Mouse (Mus musculus): Measurements from ENCODE around the gene Ddx49. TPM values are rescaled to one million over a fixed set of nuclear protein-coding genes. Genes with fewer than 3 reads are reported as not detected.
A peak's percentile ranks its signal among the peaks of the same experiment; 100 is the strongest.

Ddx49 gene
- polyA plus RNA-seq, 1 experiment from 2014 or later = 40.3 TPM

DNA sequence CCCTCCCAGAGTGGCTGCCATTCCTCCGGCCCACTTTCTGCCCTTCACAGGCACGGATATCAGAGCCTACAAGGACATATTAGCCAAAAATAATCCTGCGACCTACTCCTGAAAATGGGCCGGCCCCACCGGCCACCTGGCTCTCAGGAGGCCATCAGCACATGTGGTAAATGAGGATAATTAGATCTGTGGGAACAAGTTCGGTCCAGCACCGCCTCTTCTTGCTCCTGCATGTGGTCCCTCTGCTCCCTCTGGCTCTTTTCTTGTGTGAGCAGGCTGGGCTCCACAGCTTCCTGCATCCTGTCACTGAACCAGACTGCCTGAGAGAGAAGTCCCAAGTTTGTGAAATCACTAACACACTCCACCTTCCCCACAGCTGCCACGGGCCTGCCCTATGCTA is 23.0 kb downstream of the Ddx49 start:
- Histone ChIP-seq H3K9ac (ENCODE audit: low read depth, low read length) (no peak overlapping the region), H3K36me3 (ENCODE audit: control insufficient read depth, insufficient read depth, low read length) (no peaks in the 10 kb centered on the region), H3K27ac (ENCODE audit: low read length) (no peak overlapping the region), H3K4me1 (ENCODE audit: control insufficient read depth, insufficient read depth, low read length) (peaks cover 9% of the 10 kb centered on the region), H3K4me2 (ENCODE audit: low read length) (no peak overlapping the region), H3K9me3 (replicated peaks; ENCODE audit: control insufficient read depth, low read length, poor library complexity, severe bottlenecking) (no peaks in the 10 kb centered on the region), H3K27me3 (ENCODE audit: control insufficient read depth, insufficient read depth, low read depth, low read length) (no peaks in the 10 kb centered on the region), H3K4me3 (ENCODE audit: low read depth, low read length) (no peak overlapping the region)
- ATAC-seq = no peak
- WGBS = 73% methylated on average over 8 of the region's 8 CpGs

DNA sequence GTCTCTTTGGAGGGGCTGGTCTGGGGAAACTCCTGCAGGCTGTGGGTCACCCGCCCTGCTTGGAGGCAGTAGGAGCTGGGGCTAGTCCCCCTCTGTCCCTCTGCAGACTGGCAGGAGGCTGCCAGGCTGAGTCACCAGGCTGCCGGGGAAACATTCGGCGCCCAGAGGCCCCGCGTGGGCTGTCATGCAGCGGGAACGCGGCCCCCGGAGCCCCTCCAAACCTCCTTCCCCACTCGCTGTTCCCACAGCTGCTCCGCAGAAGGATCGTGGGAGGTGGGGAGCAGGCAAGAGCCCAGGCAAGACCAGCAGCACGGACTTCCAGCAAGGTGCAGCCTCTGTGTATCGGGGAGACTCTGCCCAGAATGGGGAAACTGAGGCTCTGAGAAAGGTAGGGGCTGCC is 24.1 kb downstream of the Ddx49 start:
- H3K27me3 ChIP-seq (ENCODE audit: control insufficient read depth, insufficient read depth, low read depth, low read length) = no peaks in the 10 kb centered on the region
- H3K36me3 ChIP-seq (ENCODE audit: control insufficient read depth, insufficient read depth, low read length) = no peaks in the 10 kb centered on the region
- 70% methylated on average over 15 of the region's 15 CpGs for WGBS
- ATAC-seq = no peak
- H3K9me3 ChIP-seq (replicated peaks; ENCODE audit: control insufficient read depth, low read length, poor library complexity, severe bottlenecking) = no peaks in the 10 kb centered on the region
- H3K27ac ChIP-seq (ENCODE audit: low read length) = no peak overlapping the region
- no peak overlapping the region for H3K4me3 ChIP-seq (ENCODE audit: low read depth, low read length)
- peaks cover 4% of the 10 kb centered on the region for H3K4me1 ChIP-seq (ENCODE audit: control insufficient read depth, insufficient read depth, low read length)
- H3K4me2 ChIP-seq (ENCODE audit: low read length) = no peak overlapping the region
- no peak overlapping the region for H3K9ac ChIP-seq (ENCODE audit: low read depth, low read length)

DNA sequence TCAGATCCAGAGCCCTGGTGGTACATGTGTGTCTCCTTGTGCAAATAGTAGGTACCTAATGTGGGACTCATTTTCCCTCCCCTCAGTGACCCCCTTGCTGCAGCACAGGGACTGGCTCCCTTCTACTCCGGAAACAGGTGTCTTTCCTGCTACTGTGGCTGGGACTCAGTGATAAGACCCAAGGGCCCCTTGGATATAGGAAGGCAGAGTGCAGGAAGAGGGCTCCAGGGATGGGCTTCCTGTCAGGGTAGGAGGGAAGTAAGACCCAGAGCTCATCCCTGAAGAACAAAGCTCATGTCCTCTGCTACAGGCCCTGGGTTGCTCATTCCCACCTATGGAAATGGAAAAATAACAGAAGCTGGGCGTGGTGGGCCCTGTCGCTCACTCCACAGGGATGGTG is 25.8 kb downstream of the Ddx49 start:
- no peak for ATAC-seq
- H3K4me1 ChIP-seq (ENCODE audit: control insufficient read depth, insufficient read depth, low read length) = no peaks in the 10 kb centered on the region

DNA sequence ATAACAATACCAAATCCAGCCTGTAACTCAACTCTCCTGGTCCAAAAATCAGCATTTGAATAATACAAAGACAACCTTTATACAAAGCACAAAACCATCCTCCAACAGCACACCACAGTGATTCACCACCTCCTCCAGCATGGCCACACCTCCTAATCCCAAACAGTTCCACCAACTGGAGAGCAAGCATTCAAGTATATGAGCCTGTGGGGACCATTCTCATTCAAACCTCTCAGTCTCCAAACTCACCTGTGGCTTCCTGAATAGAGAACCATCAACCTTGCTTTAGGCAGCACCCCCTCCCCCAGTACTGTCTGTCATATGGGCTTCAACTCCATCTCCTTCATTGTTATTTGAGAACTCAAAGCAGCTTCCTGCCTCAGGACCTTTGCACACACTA is 27.9 kb downstream of the Ddx49 start:
- no peak overlapping the region for H3K4me2 ChIP-seq (ENCODE audit: low read length)
- H3K27me3 ChIP-seq (ENCODE audit: control insufficient read depth, insufficient read depth, low read depth, low read length) = no peaks in the 10 kb centered on the region
- no peak overlapping the region for H3K9ac ChIP-seq (ENCODE audit: low read depth, low read length)
- no peaks in the 10 kb centered on the region for H3K9me3 ChIP-seq (replicated peaks; ENCODE audit: control insufficient read depth, low read length, poor library complexity, severe bottlenecking)
- H3K36me3 ChIP-seq (ENCODE audit: control insufficient read depth, insufficient read depth, low read length) = no peaks in the 10 kb centered on the region
- H3K4me3 ChIP-seq (ENCODE audit: low read depth, low read length) = no peak overlapping the region
- H3K4me1 ChIP-seq (ENCODE audit: control insufficient read depth, insufficient read depth, low read length) = no peaks in the 10 kb centered on the region
- no peak overlapping the region for H3K27ac ChIP-seq (ENCODE audit: low read length)
- no peak for ATAC-seq

More for the DNA sequence above, 25.8 kb downstream of the Ddx49 start:
- H3K36me3 ChIP-seq (ENCODE audit: control insufficient read depth, insufficient read depth, low read length) = no peaks in the 10 kb centered on the region
- no peak overlapping the region for H3K9ac ChIP-seq (ENCODE audit: low read depth, low read length)
- H3K4me2 ChIP-seq (ENCODE audit: low read length) = no peak overlapping the region
- H3K27ac ChIP-seq (ENCODE audit: low read length) = no peak overlapping the region
- no peaks in the 10 kb centered on the region for H3K9me3 ChIP-seq (replicated peaks; ENCODE audit: control insufficient read depth, low read length, poor library complexity, severe bottlenecking)
- no peak overlapping the region for H3K4me3 ChIP-seq (ENCODE audit: low read depth, low read length)
- 86% methylated on average over 3 of the region's 3 CpGs for WGBS
- no peaks in the 10 kb centered on the region for H3K27me3 ChIP-seq (ENCODE audit: control insufficient read depth, insufficient read depth, low read depth, low read length)

DNA sequence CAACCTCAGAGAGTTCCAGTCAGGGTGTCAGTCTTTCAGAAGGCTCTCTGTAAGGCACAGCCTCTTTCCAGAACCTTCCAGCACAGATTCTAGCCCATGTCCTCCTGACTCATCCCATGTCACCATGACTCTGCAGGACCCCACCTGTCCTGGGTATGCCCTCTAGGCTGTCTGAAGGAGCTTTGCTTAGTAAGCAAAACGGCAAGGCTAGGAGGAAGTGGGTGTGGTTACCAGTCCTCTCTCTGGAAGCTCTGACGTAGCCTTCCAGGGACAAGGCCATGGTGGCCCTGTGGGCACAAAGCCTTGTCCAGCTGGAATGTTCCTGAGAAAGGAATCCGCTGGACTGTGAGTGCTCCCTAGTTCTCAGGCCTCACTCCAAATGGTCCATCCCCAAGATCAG is 29.3 kb downstream of the Ddx49 start:
- H3K27ac ChIP-seq (ENCODE audit: low read length) = no peak overlapping the region
- H3K27me3 ChIP-seq (ENCODE audit: control insufficient read depth, insufficient read depth, low read depth, low read length) = no peaks in the 10 kb centered on the region
- 64% methylated on average over 3 of the region's 3 CpGs for WGBS
- H3K4me3 ChIP-seq (ENCODE audit: low read depth, low read length) = no peak overlapping the region
- no peak overlapping the region for H3K9ac ChIP-seq (ENCODE audit: low read depth, low read length)
- H3K36me3 ChIP-seq (ENCODE audit: control insufficient read depth, insufficient read depth, low read length) = no peaks in the 10 kb centered on the region
- no peaks in the 10 kb centered on the region for H3K4me1 ChIP-seq (ENCODE audit: control insufficient read depth, insufficient read depth, low read length)
- H3K4me2 ChIP-seq (ENCODE audit: low read length) = no peak overlapping the region
- ATAC-seq = no peak
- no peaks in the 10 kb centered on the region for H3K9me3 ChIP-seq (replicated peaks; ENCODE audit: control insufficient read depth, low read length, poor library complexity, severe bottlenecking)

DNA sequence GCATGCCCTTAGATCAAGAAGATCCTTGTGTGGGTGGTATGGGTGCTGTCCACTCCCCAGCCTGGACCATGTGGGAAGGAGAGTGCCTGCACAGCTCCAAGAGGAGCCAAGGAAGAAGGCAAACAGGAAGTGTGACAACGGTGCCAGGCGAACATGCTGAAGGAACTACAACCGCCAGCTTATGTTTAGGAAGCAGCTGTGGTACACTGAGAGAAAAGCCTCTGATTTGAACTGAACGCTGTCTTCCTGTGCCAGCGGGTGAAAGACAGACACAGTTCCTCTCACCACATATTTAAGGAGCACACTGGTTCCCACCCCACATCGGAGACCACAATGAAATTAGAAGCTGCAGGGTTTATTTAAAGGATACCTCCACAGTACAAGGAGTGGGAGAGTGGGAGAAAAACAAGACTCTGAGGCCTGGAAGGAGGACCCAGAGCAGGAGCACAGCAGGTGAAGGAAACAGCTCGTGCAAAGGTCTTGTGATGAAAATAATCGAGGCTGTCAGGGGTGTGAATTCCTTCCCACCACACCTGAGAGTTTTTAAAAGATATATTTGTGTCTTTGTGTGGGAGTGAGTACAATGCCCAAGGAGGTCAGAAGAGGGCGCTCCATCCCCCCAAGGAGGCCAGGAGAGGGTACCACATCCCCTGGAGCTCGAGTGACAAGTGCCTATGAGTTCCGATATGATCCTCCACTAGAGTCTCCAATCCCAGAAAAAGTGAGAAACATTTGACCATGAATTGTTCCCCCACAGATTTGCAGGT is 33.3 kb downstream of the Ddx49 start:
- H3K36me3 ChIP-seq (ENCODE audit: control insufficient read depth, insufficient read depth, low read length) = peaks cover 15% of the 10 kb centered on the region
- WGBS = 61% methylated on average over 11 of the region's 11 CpGs

DNA sequence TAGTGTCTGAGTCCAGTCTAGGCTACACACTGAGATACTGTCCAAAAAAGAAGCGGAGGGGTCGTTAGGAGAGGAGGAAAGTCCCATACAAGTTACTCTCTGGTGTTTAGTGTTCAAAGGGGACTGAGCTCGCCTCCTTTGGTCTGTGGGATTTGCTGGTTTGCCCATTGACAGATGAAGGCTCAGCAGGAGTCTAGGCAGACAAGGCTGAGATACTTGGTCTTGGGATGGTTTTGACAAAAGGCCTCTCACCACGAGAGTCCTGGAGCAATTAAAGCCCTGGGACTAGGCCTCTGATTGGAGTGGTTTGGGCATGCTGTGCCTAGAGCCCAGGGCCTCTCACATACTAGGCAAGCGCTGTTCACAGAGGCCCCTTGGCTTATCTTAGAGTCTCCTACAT is 34.0 kb downstream of the Ddx49 start:
- Histone ChIP-seq H3K4me3 (ENCODE audit: low read depth, low read length) (no peak overlapping the region), H3K27ac (ENCODE audit: low read length) (no peak overlapping the region), H3K9ac (ENCODE audit: low read depth, low read length) (no peak overlapping the region), H3K27me3 (ENCODE audit: control insufficient read depth, insufficient read depth, low read depth, low read length) (no peaks in the 10 kb centered on the region), H3K4me1 (ENCODE audit: control insufficient read depth, insufficient read depth, low read length) (no peaks in the 10 kb centered on the region), H3K36me3 (ENCODE audit: control insufficient read depth, insufficient read depth, low read length) (peaks cover 21% of the 10 kb centered on the region), H3K4me2 (ENCODE audit: low read length) (no peak overlapping the region), H3K9me3 (replicated peaks; ENCODE audit: control insufficient read depth, low read length, poor library complexity, severe bottlenecking) (no peaks in the 10 kb centered on the region)
- 33% methylated on average over 5 of the region's 5 CpGs for WGBS
- ATAC-seq = peak; percentile 26; the same call in 1 of the 2 replicates

More for the DNA sequence above, 33.3 kb downstream of the Ddx49 start:
- Histone ChIP-seq H3K4me2 (ENCODE audit: low read length) (no peak overlapping the region), H3K27ac (ENCODE audit: low read length) (no peak overlapping the region), H3K9me3 (replicated peaks; ENCODE audit: control insufficient read depth, low read length, poor library complexity, severe bottlenecking) (no peaks in the 10 kb centered on the region), H3K4me3 (ENCODE audit: low read depth, low read length) (no peak overlapping the region), H3K9ac (ENCODE audit: low read depth, low read length) (no peak overlapping the region), H3K4me1 (ENCODE audit: control insufficient read depth, insufficient read depth, low read length) (no peaks in the 10 kb centered on the region), H3K27me3 (ENCODE audit: control insufficient read depth, insufficient read depth, low read depth, low read length) (no peaks in the 10 kb centered on the region)
- ATAC-seq = no peak; the same call in 1 of the 2 replicates

DNA sequence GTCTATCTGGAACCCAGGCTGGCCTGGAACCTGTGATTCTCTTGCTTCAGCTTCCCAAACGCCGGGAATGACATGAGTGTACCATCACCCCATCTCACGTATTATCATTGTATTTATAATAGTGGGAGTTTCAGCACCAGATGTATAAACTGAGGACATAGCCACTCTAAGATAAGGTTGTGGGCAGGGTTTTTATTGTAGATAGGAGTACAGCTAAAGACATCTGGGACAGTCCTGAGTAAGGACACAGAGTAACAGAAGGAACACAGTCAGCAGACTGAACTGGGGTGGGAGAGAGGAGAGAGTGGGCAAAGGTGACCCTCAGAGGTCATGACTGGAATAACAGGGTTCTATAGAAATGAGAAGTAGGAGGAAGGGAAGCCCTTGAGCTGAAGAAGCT is 34.6 kb downstream of the Ddx49 start:
- Histone ChIP-seq H3K27ac (ENCODE audit: low read length) (no peak overlapping the region), H3K9me3 (replicated peaks; ENCODE audit: control insufficient read depth, low read length, poor library complexity, severe bottlenecking) (no peaks in the 10 kb centered on the region), H3K9ac (ENCODE audit: low read depth, low read length) (no peak overlapping the region), H3K4me1 (ENCODE audit: control insufficient read depth, insufficient read depth, low read length) (no peaks in the 10 kb centered on the region), H3K4me3 (ENCODE audit: low read depth, low read length) (no peak overlapping the region), H3K36me3 (ENCODE audit: control insufficient read depth, insufficient read depth, low read length) (peaks cover 26% of the 10 kb centered on the region), H3K4me2 (ENCODE audit: low read length) (no peak overlapping the region), H3K27me3 (ENCODE audit: control insufficient read depth, insufficient read depth, low read depth, low read length) (no peaks in the 10 kb centered on the region)
- WGBS = 89% methylated on average over 3 of the region's 3 CpGs
- no peak for ATAC-seq

DNA sequence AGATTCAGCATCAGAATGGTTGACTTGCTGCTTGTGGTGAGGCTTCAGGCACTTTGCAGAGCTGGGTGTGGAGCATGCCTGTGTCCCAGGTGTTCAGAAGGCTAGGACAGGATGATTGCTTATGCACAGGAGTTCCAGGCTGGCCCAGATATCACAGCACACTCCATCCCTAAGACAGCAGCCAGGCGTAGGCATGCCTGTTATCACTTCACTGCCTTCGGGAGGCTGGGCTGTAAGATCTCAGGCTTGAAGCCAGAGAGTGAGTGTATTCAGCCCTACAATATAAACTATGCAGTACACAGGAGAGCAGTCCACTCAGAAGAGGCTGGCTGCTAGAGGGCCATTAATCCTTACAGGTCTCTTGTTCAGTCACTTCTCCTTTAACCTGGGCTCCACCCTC is 43.2 kb downstream of the Ddx49 start:
- H3K27ac ChIP-seq (ENCODE audit: low read length) = no peak overlapping the region
- H3K27me3 ChIP-seq (ENCODE audit: control insufficient read depth, insufficient read depth, low read depth, low read length) = no peaks in the 10 kb centered on the region
- peaks cover 71% of the 10 kb centered on the region for H3K36me3 ChIP-seq (ENCODE audit: control insufficient read depth, insufficient read depth, low read length)
- H3K4me3 ChIP-seq (ENCODE audit: low read depth, low read length) = no peak overlapping the region
- H3K4me2 ChIP-seq (ENCODE audit: low read length) = no peak overlapping the region
- H3K4me1 ChIP-seq (ENCODE audit: control insufficient read depth, insufficient read depth, low read length) = no peaks in the 10 kb centered on the region
- 98% methylated on average over 2 of the region's 2 CpGs for WGBS
- no peak for ATAC-seq
- H3K9me3 ChIP-seq (replicated peaks; ENCODE audit: control insufficient read depth, low read length, poor library complexity, severe bottlenecking) = no peaks in the 10 kb centered on the region
- H3K9ac ChIP-seq (ENCODE audit: low read depth, low read length) = no peak overlapping the region
